ENCODE assay signal across 11 mouse cellular contexts in genomic region chr5:8297719-8298419, GRCm38 (mm10).
A peak's percentile ranks its signal among the peaks of the same experiment; 100 is the strongest.
DNase-seq lines count a peak whose midpoint lies in the region; ATAC-seq lines count a peak whose summit lies in the region.
"Had no signal": no experiment of that assay in that cellular context is flagged by ENCODE, and none has a peak within 500 bp of the region (broad histone marks: within the 10 kb centered on the region; RNA-seq: fewer than 3 reads in every experiment).

No protein-coding gene starts in this region.

- no peak overlapping the region for H3K27ac ChIP-seq in lung, embryonic 16.5 days (ENCODE audit: low read length)
- H3K27ac ChIP-seq in embryonic facial prominence, embryonic 14.5 days (replicated peaks; ENCODE audit: low read depth, low read length) = peak overlapping the region; percentile 74
- H3K27ac ChIP-seq in neural tube, embryonic 14.5 days (ENCODE audit: low read depth, low read length) = no peak overlapping the region
- H3K27ac ChIP-seq: heart, embryonic 10.5 days; intestine, embryonic 15.5 days had no signal

- ATAC-seq in frontal cortex, adult (ENCODE audit: low TSS enrichment) = peak; percentile 34; the same call in 1 of the 2 replicates
- peak; percentile 45; the same call in 1 of the 2 replicates for ATAC-seq in lung, embryonic 16.5 days (ENCODE audit: low read depth)
- ATAC-seq in embryonic facial prominence, embryonic 14.5 days (ENCODE audit: low read depth) = peak; percentile 82
- ATAC-seq in neural tube, embryonic 14.5 days (ENCODE audit: low read depth) = peak; percentile 54; the same call in 1 of the 2 replicates
- no peak for ATAC-seq in inflammation-experienced regulatory T-cells, adult 6 months
- ATAC-seq: intestine, embryonic 15.5 days; liver, postnatal 0 days had no signal

- H3K9me3 ChIP-seq in lung, embryonic 16.5 days (ENCODE audit: control insufficient read depth, low read length) = no peaks in the 10 kb centered on the region
- H3K9me3 ChIP-seq in embryonic facial prominence, embryonic 14.5 days (ENCODE audit: control insufficient read depth, low read length) = no peaks in the 10 kb centered on the region
- no peaks in the 10 kb centered on the region for H3K9me3 ChIP-seq in neural tube, embryonic 14.5 days (ENCODE audit: control insufficient read depth, low read length)
- H3K9me3 ChIP-seq: heart, embryonic 10.5 days; intestine, embryonic 15.5 days had no signal

- 44% methylated on average over 10 of the region's 10 CpGs for WGBS in lung, embryonic 16.5 days
- WGBS in embryonic facial prominence, embryonic 14.5 days = 28% methylated on average over 10 of the region's 10 CpGs
- 57% methylated on average over 10 of the region's 10 CpGs for WGBS in neural tube, embryonic 14.5 days

- H3K4me1 ChIP-seq in lung, embryonic 16.5 days (replicated peaks; ENCODE audit: control insufficient read depth, insufficient read depth, low read length) = no peaks in the 10 kb centered on the region
- H3K4me1 ChIP-seq in embryonic facial prominence, embryonic 14.5 days (ENCODE audit: control insufficient read depth, insufficient read depth, low read length) = peaks cover 9% of the 10 kb centered on the region
- H3K4me1 ChIP-seq in neural tube, embryonic 14.5 days (ENCODE audit: control insufficient read depth, insufficient read depth, low read length) = no peaks in the 10 kb centered on the region
- H3K4me1 ChIP-seq: heart, embryonic 10.5 days; intestine, embryonic 15.5 days had no signal

- H3K9ac ChIP-seq in lung, embryonic 16.5 days (ENCODE audit: low read length) = no peak overlapping the region
- no peak overlapping the region for H3K9ac ChIP-seq in embryonic facial prominence, embryonic 14.5 days (ENCODE audit: low read depth, low read length)
- H3K9ac ChIP-seq in neural tube, embryonic 14.5 days (replicated peaks; ENCODE audit: low read depth, low read length) = no peak overlapping the region
- H3K9ac ChIP-seq: intestine, embryonic 15.5 days; liver, postnatal 0 days had no signal

- no peaks in the 10 kb centered on the region for H3K27me3 ChIP-seq in lung, embryonic 16.5 days (ENCODE audit: control insufficient read depth, insufficient read depth, low read depth, low read length)
- H3K27me3 ChIP-seq in embryonic facial prominence, embryonic 14.5 days (replicated peaks; ENCODE audit: control insufficient read depth, insufficient read depth, low read length) = no peaks in the 10 kb centered on the region
- no peaks in the 10 kb centered on the region for H3K27me3 ChIP-seq in neural tube, embryonic 14.5 days (ENCODE audit: control insufficient read depth, insufficient read depth, low read length)
- H3K27me3 ChIP-seq: CH12.LX; intestine, embryonic 15.5 days had no signal

- DNase-seq in frontal cortex, postnatal 10 days (ENCODE audit: low spot score in 2 of 2) = no peak
- DNase-seq in lung, adult 18-20 months = no peak
- DNase-seq in embryonic facial prominence, embryonic 14.5 days (ENCODE audit: low spot score) = peak; percentile 77
- DNase-seq: liver, postnatal 0 days had no signal

- H3K4me3 ChIP-seq in lung, embryonic 16.5 days (ENCODE audit: low read length) = no peak overlapping the region
- H3K4me3 ChIP-seq in embryonic facial prominence, embryonic 14.5 days (ENCODE audit: low read depth, low read length) = no peak overlapping the region
- H3K4me3 ChIP-seq in neural tube, embryonic 14.5 days (ENCODE audit: low read depth, low read length) = no peak overlapping the region
- H3K4me3 ChIP-seq: heart, embryonic 10.5 days; intestine, embryonic 15.5 days had no signal

- no peaks in the 10 kb centered on the region for H3K36me3 ChIP-seq in lung, embryonic 16.5 days (ENCODE audit: control insufficient read depth, insufficient read depth, low read length)
- no peaks in the 10 kb centered on the region for H3K36me3 ChIP-seq in embryonic facial prominence, embryonic 14.5 days (ENCODE audit: control insufficient read depth, insufficient read depth, low read length)
- H3K36me3 ChIP-seq in neural tube, embryonic 14.5 days (ENCODE audit: control insufficient read depth, insufficient read depth, low read length) = no peaks in the 10 kb centered on the region
- H3K36me3 ChIP-seq: heart, embryonic 10.5 days; intestine, embryonic 15.5 days had no signal

- H3K4me2 ChIP-seq in lung, embryonic 16.5 days (ENCODE audit: low read depth, low read length) = no peak overlapping the region
- H3K4me2 ChIP-seq in embryonic facial prominence, embryonic 14.5 days (ENCODE audit: low read depth, low read length) = peak overlapping the region; percentile 21; the same call in 1 of the 2 replicates
- no peak overlapping the region for H3K4me2 ChIP-seq in neural tube, embryonic 14.5 days (ENCODE audit: low read depth, low read length)
- H3K4me2 ChIP-seq: intestine, embryonic 15.5 days had no signal
